Mouse (Mus musculus) cerebellum, postnatal 4 days (tissue): ENCODE results near the gene Mcrs1.
A peak's percentile ranks its signal among the peaks of the same experiment; 100 is the strongest.

ENCODE experiments used
- DNase-seq, 2 experiments: peaks; one replicate each; pipeline ENCODE4 v3.0.0; 2022; ENCODE audit warnings: low spot score in 2 of 2, mixed read lengths in 1 of 2

The Mcrs1 gene

GRCm38 (mm10) chr15:99205959-99206358 lies 45.8 kb downstream of the Mcrs1 start:
- DNase-seq: no peak

- DNase-seq: peak in 1 of 2 experiments; percentile 32
Measured at GRCm38 (mm10) chr15:99198761-99199160, 53.0 kb downstream of the Mcrs1 start.

GRCm38 (mm10) chr15:99195043-99195442 lies 56.7 kb downstream of the Mcrs1 start:
- no peak for DNase-seq

- DNase-seq: no peak
Measured at GRCm38 (mm10) chr15:99194358-99194757, 57.4 kb downstream of the Mcrs1 start.
